Mouse (Mus musculus) heart, adult 2 months (tissue): ENCODE measurements at regions not wholly inside any gene's neighbourhood (a gene's known extent, or its start where the extent isn't known, plus 50 kb on each side); places are given as distances from the start of the nearest gene placed in this dataset.

Experiments
- CTCF ChIP-seq: fragments of 200-600 bp; IDR thresholded peaks from 2 replicates; pipeline ENCODE4 v1.8.1; 2022; ENCODE audit warnings: antibody characterized with exemption, mild to moderate bottlenecking, moderate library complexity
- POLR2A ChIP-seq: fragments of 200-500 bp; IDR thresholded peaks from 2 replicates; pipeline ENCODE4 v1.6.1; 2011; ENCODE audit warnings: mild to moderate bottlenecking, low read depth, low read length, control low read depth; ENCODE audit not compliant: insufficient read depth

DNA sequence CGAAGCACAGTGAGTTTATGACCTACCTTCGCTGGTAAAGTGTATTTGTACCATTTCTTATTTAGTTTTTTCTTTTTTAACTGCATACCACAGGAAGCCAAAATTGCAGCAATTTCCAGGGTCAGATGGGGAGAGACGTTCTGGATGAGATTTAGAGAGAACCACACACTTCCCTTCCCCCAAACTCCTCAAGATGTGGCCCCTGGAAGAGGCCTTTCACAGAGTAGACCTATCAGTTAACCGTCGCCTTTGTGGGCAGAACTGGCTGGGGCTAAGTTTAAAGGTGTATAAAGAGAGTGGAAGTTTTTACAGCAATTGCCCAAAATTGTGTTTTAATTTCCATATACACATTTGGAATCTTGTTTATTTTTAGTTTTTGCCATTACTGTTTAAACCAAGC lies 295.7 kb upstream of the Mef2c start:
- no peak for TF ChIP-seq CTCF
- no peak for TF ChIP-seq POLR2A
